Mouse (Mus musculus): ENCODE measurements around the gene Fcrlb.

The Fcrlb gene

GRCm38 (mm10) chr1:170868905-170869283 is 43.8 kb downstream of the Fcrlb start:
- no peak for DNase-seq (ENCODE audit: low spot score in 2 of 2)

GRCm38 (mm10) chr1:170868107-170868904 is 44.4 kb downstream of the Fcrlb start:
- DNase-seq (ENCODE audit: low spot score in 2 of 2): peak; percentile 79 to 91

GRCm38 (mm10) chr1:170867691-170868105 is 45.0 kb downstream of the Fcrlb start, which contains the start of gene Atf6:
TSS of gene Atf6 (minus strand) at chr1:170867771.
- peak; percentile 97 to 98 for DNase-seq (ENCODE audit: low spot score in 2 of 2)

GRCm38 (mm10) chr1:170866992-170867690 is 45.6 kb downstream of the Fcrlb start:
- no peak for DNase-seq (ENCODE audit: low spot score in 2 of 2)

GRCm38 (mm10) chr1:170865406-170865805 is 47.3 kb downstream of the Fcrlb start:
- DNase-seq (ENCODE audit: low spot score in 2 of 2): no peak

- DNase-seq (ENCODE audit: low spot score in 2 of 2): no peak
These were observed 48.0 kb downstream of the Fcrlb start for GRCm38 (mm10) chr1:170864754-170865153.

GRCm38 (mm10) chr1:170864234-170864633 is 48.5 kb downstream of the Fcrlb start:
- no peak for DNase-seq (ENCODE audit: low spot score in 2 of 2)

- no peak for DNase-seq (ENCODE audit: low spot score in 2 of 2)
These were observed 49.7 kb downstream of the Fcrlb start for GRCm38 (mm10) chr1:170863033-170863432.

- DNase-seq (ENCODE audit: low spot score in 2 of 2): no peak
These were observed 50.4 kb downstream of the Fcrlb start for GRCm38 (mm10) chr1:170862435-170862717.

- no peak for DNase-seq (ENCODE audit: low spot score in 2 of 2)
These were observed 50.9 kb downstream of the Fcrlb start for GRCm38 (mm10) chr1:170861671-170862434.

GRCm38 (mm10) chr1:170858872-170859271 is 53.9 kb downstream of the Fcrlb start:
- DNase-seq (ENCODE audit: low spot score in 2 of 2): no peak

- DNase-seq (ENCODE audit: low spot score in 2 of 2): peak; percentile 55 to 66
These were observed 55.4 kb downstream of the Fcrlb start for GRCm38 (mm10) chr1:170857369-170857768.
